ENCODE assay signal across 18 mouse cellular contexts in the genomic region with DNA sequence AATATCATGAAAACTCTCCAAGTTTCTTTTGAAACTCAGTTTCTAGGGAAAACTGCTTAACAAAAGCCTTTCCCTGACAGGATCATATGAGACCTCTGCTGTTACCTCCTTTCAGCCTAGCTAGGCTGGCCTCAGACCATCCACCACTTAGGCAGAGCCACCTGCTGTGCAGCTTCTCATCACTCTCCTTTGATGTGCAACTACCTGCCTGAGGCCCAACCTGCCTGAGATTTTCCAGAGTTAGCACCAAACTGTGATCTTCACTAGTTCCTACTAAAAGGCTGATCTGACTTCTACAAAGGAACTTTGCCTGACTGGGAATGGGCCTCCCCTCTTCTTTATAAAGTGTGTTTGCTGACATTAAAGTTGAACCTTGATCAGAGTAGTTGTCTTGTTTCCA. TPM values are rescaled to one million over a fixed set of nuclear protein-coding genes. Genes with fewer than 3 reads are reported as not detected.
"Had no signal": no experiment of that assay in that cellular context is flagged by ENCODE, and none has a peak within 500 bp of the region (broad histone marks: within the 10 kb centered on the region; RNA-seq: fewer than 3 reads in every experiment).

No protein-coding gene starts in this region.

RNA-seq across cellular contexts. Expression of a gene that starts 31.3 kb away (rescaled TPM):
- total RNA-seq: heart, postnatal 10 days; heart, postnatal 14 days; heart, postnatal 25 days; heart, postnatal 36 days; heart, postnatal 4 days; hematopoietic stem cell, adult 5-6 weeks; hindbrain, postnatal 0 days; layer of hippocampus, adult 18-20 months; layer of hippocampus, adult 2 months; layer of hippocampus, adult 8-10 months; layer of hippocampus, postnatal 10 days; layer of hippocampus, postnatal 14 days; layer of hippocampus, postnatal 25 days; layer of hippocampus, postnatal 36 days; left cerebral cortex, adult 18-20 months; left cerebral cortex, adult 2 months; left cerebral cortex, adult 8-10 months; left cerebral cortex, postnatal 10 days had no signal

RNA-seq across cellular contexts. Expression of a gene that starts 49.5 kb away (rescaled TPM):
- total RNA-seq: heart, postnatal 10 days; heart, postnatal 14 days; heart, postnatal 25 days; heart, postnatal 36 days; heart, postnatal 4 days; hematopoietic stem cell, adult 5-6 weeks; hindbrain, postnatal 0 days; layer of hippocampus, adult 18-20 months; layer of hippocampus, adult 2 months; layer of hippocampus, adult 8-10 months; layer of hippocampus, postnatal 10 days; layer of hippocampus, postnatal 14 days; layer of hippocampus, postnatal 25 days; layer of hippocampus, postnatal 36 days; left cerebral cortex, adult 18-20 months; left cerebral cortex, adult 2 months; left cerebral cortex, adult 8-10 months; left cerebral cortex, postnatal 10 days had no signal
